Mouse (Mus musculus) bone marrow, adult 2 months (tissue): ENCODE results near the gene Arl3. TPM values are rescaled to one million over a fixed set of nuclear protein-coding genes. Genes with fewer than 3 reads are reported as not detected.
A peak's percentile ranks its signal among the peaks of the same experiment; 100 is the strongest.

ENCODE experiments used
- H3K27ac ChIP-seq: fragments of 200-500 bp; 2 replicates; pipeline ENCODE4 v1.5.1; 2012; ENCODE audit warnings: low read depth, mild to moderate bottlenecking, control low read depth, inconsistent platforms, low read length; ENCODE audit not compliant: control insufficient read depth, poor library complexity, insufficient read depth
- H3K4me1 ChIP-seq: fragments of 200-500 bp; 2 replicates; pipeline ENCODE4 v1.6.1; 2011; ENCODE audit warnings: low read length; ENCODE audit not compliant: control insufficient read depth, insufficient read depth
- H3K4me3 ChIP-seq: fragments of 200-500 bp; replicated peaks from 2 replicates; pipeline ENCODE3; 2011; ENCODE audit warnings: mild to moderate bottlenecking, low read depth, low read length, control low read depth; ENCODE audit not compliant: control insufficient read depth
- CTCF ChIP-seq: fragments of 200-500 bp; IDR thresholded peaks from 2 replicates; pipeline ENCODE4 v1.5.1; 2011; ENCODE audit warnings: low read length, control low read depth; ENCODE audit not compliant: control insufficient read depth, insufficient read depth
- POLR2A ChIP-seq: fragments of 200-500 bp; IDR thresholded peaks from 2 replicates; pipeline ENCODE4 v1.6.1; 2011; ENCODE audit warnings: low read depth, mild to moderate bottlenecking, control low read depth, low read length, borderline replicate concordance; ENCODE audit not compliant: control insufficient read depth
- WGBS: fragments of 180-500 bp; shearing (Covaris S2); methylation state at CpG from one replicate; pipeline ENCODE4 v1.1.7; 2018; 5-methylcytosine and 5-hydroxymethylcytosine counted together
- polyA plus RNA-seq: library from polyadenylated mRNA; stranded (reverse); fragments of >200 nt; gene quantifications from 2 replicates; pipeline ENCODE4 v1.2.4, GENCODE M21; 2011; ENCODE audit warnings: low replicate concordance; ENCODE audit not compliant: missing spikeins, insufficient read depth, insufficient read length

The Arl3 gene
- polyA plus RNA-seq, 1 experiment, result 18.3 TPM

- WGBS, result 1% methylated on average over 20 of the region's 20 CpGs
- H3K4me3 ChIP-seq, result peak overlapping the region; percentile 24
- TF ChIP-seq POLR2A (0 out of 2 replicates have a peak, but pooled peaks have one; percentile 35), CTCF (peak; percentile 26; the same call in 1 of the 2 replicates)
- peak overlapping the region; percentile 31 for H3K27ac ChIP-seq
- H3K4me1 ChIP-seq, result peaks cover 9% of the 10 kb centered on the region
Measured at GRCm38 (mm10) chr19:46528529-46529213, 44.3 kb downstream of the Arl3 start.

- H3K4me3 ChIP-seq, result peak overlapping the region; percentile 24
- WGBS, result 48% methylated on average over 17 of the region's 17 CpGs
- TF ChIP-seq CTCF (no peak), POLR2A (no peak)
- H3K27ac ChIP-seq, result peak overlapping the region; percentile 20; the same call in 1 of the 2 replicates
- peaks cover 15% of the 10 kb centered on the region for H3K4me1 ChIP-seq
Measured at GRCm38 (mm10) chr19:46527632-46528528, 45.1 kb downstream of the Arl3 start.

- Histone ChIP-seq H3K4me1 (peaks cover 18% of the 10 kb centered on the region), H3K27ac (no peak overlapping the region), H3K4me3 (no peak overlapping the region)
- 90% methylated on average over 10 of the region's 10 CpGs for WGBS
- TF ChIP-seq CTCF (no peak), POLR2A (no peak)
Measured at GRCm38 (mm10) chr19:46525691-46526631, 47.0 kb downstream of the Arl3 start.

- no peak for TF ChIP-seq POLR2A
- TF ChIP-seq CTCF, result no peak
- Histone ChIP-seq H3K4me1 (peaks cover 18% of the 10 kb centered on the region), H3K4me3 (peak overlapping the region; percentile 21), H3K27ac (no peak overlapping the region)
- 47% methylated on average over 14 of the region's 14 CpGs for WGBS
Measured at GRCm38 (mm10) chr19:46524601-46525321, 48.2 kb downstream of the Arl3 start.

- WGBS, result 39% methylated on average over 6 of the region's 6 CpGs
- Histone ChIP-seq H3K4me3 (no peak overlapping the region), H3K27ac (no peak overlapping the region), H3K4me1 (peaks cover 18% of the 10 kb centered on the region)
- TF ChIP-seq CTCF (no peak), POLR2A (no peak)
Measured at GRCm38 (mm10) chr19:46524152-46524544, 48.9 kb downstream of the Arl3 start.

GRCm38 (mm10) chr19:46523480-46524151 lies 49.4 kb downstream of the Arl3 start:
- Histone ChIP-seq H3K4me3 (no peak overlapping the region), H3K4me1 (peaks cover 20% of the 10 kb centered on the region), H3K27ac (peak overlapping the region; percentile 6; the same call in 1 of the 2 replicates)
- TF ChIP-seq POLR2A (no peak), CTCF (no peak)
- 25% methylated on average over 20 of the region's 20 CpGs for WGBS

- Histone ChIP-seq H3K27ac (no peak overlapping the region), H3K4me3 (no peak overlapping the region), H3K4me1 (peaks cover 20% of the 10 kb centered on the region)
- no peak for TF ChIP-seq POLR2A
- TF ChIP-seq CTCF, result no peak
Measured at GRCm38 (mm10) chr19:46523131-46523479, 49.9 kb downstream of the Arl3 start.
